Mouse (Mus musculus) heart, adult 2 months (tissue): ENCODE results near the gene Iba57. TPM values are rescaled to one million over a fixed set of nuclear protein-coding genes. Genes with fewer than 3 reads are reported as not detected.

Experiments
- DNase-seq, 2 experiments: peaks; one replicate each; pipeline ENCODE4 v3.0.0; 2021
- H3K27ac ChIP-seq: fragments of 200-600 bp; 2 replicates; pipeline ENCODE4 v1.8.1; 2022
- H3K27me3 ChIP-seq: fragments of 200-500 bp; 2 replicates; pipeline ENCODE4 v1.6.1; 2012; ENCODE audit warnings: mild to moderate bottlenecking, low read length, inconsistent platforms, mixed read lengths; ENCODE audit not compliant: control insufficient read depth, insufficient read depth
- H3K36me3 ChIP-seq: fragments of 200-500 bp; 2 replicates; pipeline ENCODE4 v1.6.1; 2012; ENCODE audit warnings: low read length, inconsistent platforms; ENCODE audit not compliant: control insufficient read depth, insufficient read depth
- H3K4me1 ChIP-seq: fragments of 200-500 bp; 2 replicates; pipeline ENCODE4 v1.6.1; 2011; ENCODE audit warnings: low read length; ENCODE audit not compliant: control insufficient read depth, insufficient read depth
- H3K4me3 ChIP-seq: fragments of 200-600 bp; 2 replicates; pipeline ENCODE4 v1.8.1; 2022
- H3K79me2 ChIP-seq: fragments of 200-500 bp; replicated peaks from 2 replicates; pipeline ENCODE4 v1.6.1; 2012; ENCODE audit warnings: mild to moderate bottlenecking, inconsistent platforms, low read length, moderate library complexity, mixed read lengths; ENCODE audit not compliant: control insufficient read depth, insufficient read depth
- H3K9ac ChIP-seq: fragments of 200-500 bp; 2 replicates; pipeline ENCODE4 v1.6.1; 2012; ENCODE audit warnings: low read depth, mild to moderate bottlenecking, control low read depth, inconsistent platforms, low read length, mixed read lengths
- CTCF ChIP-seq: fragments of 200-600 bp; IDR thresholded peaks from 2 replicates; pipeline ENCODE4 v1.8.1; 2022; ENCODE audit warnings: antibody characterized with exemption, mild to moderate bottlenecking, moderate library complexity
- EP300 ChIP-seq: fragments of 200-500 bp; IDR thresholded peaks from 2 replicates; pipeline ENCODE4 v1.6.1; 2011; ENCODE audit warnings: low read depth, low read length, control low read depth; ENCODE audit not compliant: insufficient read depth
- POLR2A ChIP-seq: fragments of 200-500 bp; IDR thresholded peaks from 2 replicates; pipeline ENCODE4 v1.6.1; 2011; ENCODE audit warnings: mild to moderate bottlenecking, low read depth, low read length, control low read depth; ENCODE audit not compliant: insufficient read depth
- WGBS: fragments of 180-500 bp; shearing (Covaris S2); methylation state at CpG from one replicate; pipeline ENCODE4 v1.1.7; 2018; 5-methylcytosine and 5-hydroxymethylcytosine counted together
- intact Hi-C: fragments of 180-260 bp; cut with DNase I; formaldehyde crosslinking; loops from one replicate; pipeline ENCODE4 v1.15.1; 2025
- polyA plus RNA-seq: library from polyadenylated mRNA; depleted of rRNA; stranded (reverse); fragments of >200 nt; gene quantifications from 2 replicates; pipeline ENCODE4 v1.2.3, GENCODE M21; 2012
- total RNA-seq, 2 experiments: library from RNA; stranded (reverse); gene quantifications; 2 replicates each; pipeline ENCODE4 v1.2.3; 2021

Gene Iba57
- total and polyA plus RNA-seq, 3 experiments: 10.6 to 17.9 (median 14.8) TPM

GRCm38 (mm10) chr11:59209003-59209441 is 45.5 kb upstream of the Iba57 start:
- Histone ChIP-seq H3K4me3 (peak overlapping the region; percentile 92), H3K79me2 (peaks cover 5% of the 10 kb centered on the region; the same call in 1 of the 2 replicates), H3K36me3 (peaks cover 2% of the 10 kb centered on the region), H3K27ac (peak overlapping the region; percentile 86), H3K4me1 (peaks cover 8% of the 10 kb centered on the region), H3K27me3 (no peaks in the 10 kb centered on the region), H3K9ac (0 out of 2 replicates have a peak overlapping the region, but pooled peaks have one; percentile 2)
- intact Hi-C loops: loop anchor here (2.0 to 10.0 kb wide), 2 partner anchors 18 to 234 kb away; partner anchors contain the start of gene Trim11
- WGBS: 5% methylated on average over 18 of the region's 18 CpGs
- TF ChIP-seq EP300: peak; percentile 80
- peak; percentile 73 for TF ChIP-seq CTCF
- no peak for TF ChIP-seq POLR2A
- peak; percentile 64 to 75 for DNase-seq

DNA sequence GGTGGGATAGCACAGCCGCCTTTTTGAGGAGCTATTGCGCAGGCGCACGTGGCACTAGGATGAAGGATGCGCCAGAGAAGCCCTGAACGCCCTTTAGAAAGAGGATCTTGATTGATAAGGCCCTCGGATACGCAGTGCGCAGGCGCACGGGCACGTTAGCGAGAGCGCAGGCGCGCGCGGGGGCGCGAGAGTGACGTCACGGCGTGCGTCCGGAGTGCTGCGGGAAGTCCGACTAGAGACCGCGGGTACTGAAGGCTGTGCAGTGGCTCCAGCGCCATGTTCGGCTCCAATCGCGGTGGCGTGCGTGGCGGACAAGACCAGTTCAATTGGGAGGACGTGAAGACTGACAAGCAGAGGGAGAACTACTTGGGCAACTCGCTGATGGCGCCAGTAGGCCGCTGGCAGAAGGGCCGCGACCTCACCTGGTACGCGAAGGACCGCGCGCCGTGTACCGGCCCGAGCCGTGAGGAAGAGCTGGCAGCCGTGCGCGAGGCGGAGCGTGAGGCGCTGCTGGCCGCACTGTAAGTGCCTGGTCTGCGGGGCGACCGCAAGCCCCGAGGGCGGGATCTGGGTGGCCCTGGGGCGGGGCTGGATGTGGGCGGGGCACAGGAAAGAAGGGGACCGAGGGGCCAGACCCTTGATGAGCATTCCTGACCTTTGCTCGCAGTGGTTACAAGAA is 44.8 kb upstream of the Iba57 start, which contains the start of gene 2310033P09Rik:
2310033P09Rik (plus strand) TSS at position 169 of the 679 bp plus-strand sequence.
- Histone ChIP-seq H3K36me3 (no peaks in the 10 kb centered on the region; the same call in 1 of the 2 replicates), H3K27me3 (no peaks in the 10 kb centered on the region), H3K9ac (peak within 1 kb of the TSS; percentile 80), H3K4me1 (peaks cover 8% of the 10 kb centered on the region), H3K79me2 (peaks cover 3% of the 10 kb centered on the region; the same call in 1 of the 2 replicates), H3K4me3 (peak within 1 kb of the TSS; percentile 92), H3K27ac (peak within 1 kb of the TSS; percentile 86)
- intact Hi-C loops: loop anchor here (2.0 to 10.0 kb wide), 2 partner anchors 19 to 233 kb away; partner anchors contain the start of gene Trim11
- TF ChIP-seq EP300 (peak; percentile 67), POLR2A (peak; percentile 96), CTCF (no peak)
- under 1% methylated on average over 67 of the region's 67 CpGs for WGBS
- DNase-seq: peak; percentile 95 to 96

DNA sequence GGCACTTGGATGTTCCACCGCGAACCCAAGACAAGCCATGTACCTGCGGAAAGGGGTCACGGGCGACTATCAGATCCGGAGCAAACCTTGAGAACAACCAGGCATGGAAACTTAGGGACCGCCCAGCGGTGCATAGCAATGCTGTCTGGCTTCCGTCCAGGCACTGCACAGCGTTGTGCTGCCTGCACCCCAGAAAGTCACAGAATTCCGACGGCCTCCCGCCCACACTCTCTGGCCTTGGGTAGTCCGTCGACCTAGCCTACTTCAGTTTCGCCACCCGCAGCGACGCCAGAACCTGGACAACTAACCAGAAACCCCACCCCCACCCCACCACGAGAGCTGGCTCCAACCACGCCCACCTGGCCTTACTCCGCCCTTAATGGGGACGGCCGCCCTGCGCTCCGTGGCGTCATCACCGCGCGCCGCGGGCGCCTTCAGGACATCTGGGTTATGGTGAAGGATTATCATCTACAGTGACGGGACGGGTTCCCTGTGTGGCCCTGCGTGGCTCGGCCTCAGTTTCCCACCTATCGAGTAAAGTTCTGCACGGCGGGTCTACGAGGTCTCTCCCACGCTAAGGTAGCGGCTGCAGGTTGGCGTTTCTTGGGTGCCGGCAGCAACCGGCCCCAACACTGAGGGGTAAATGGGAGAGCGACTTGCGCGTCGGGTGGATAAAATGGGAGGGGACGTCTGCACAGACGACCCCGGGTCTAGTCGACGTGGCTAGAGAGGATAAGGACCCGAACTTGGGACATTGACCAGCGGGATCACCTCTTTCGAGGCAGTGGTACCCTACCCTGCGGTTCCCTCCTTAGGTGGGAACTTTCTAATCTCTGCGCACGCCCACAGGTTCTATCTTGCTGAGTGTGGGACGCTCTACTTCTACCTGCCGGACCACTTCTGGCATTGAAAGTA is 38.8 kb upstream of the Iba57 start, which contains the start of gene Mrpl55:
Mrpl55 (plus strand) TSS at position 406 of the 915 bp plus-strand sequence.
- H3K36me3 ChIP-seq: no peaks in the 10 kb centered on the region
- peak within 1 kb of the TSS; percentile 72 for H3K9ac ChIP-seq
- H3K27ac ChIP-seq: peak within 1 kb of the TSS; percentile 89
- under 1% methylated on average over 63 of the region's 63 CpGs for WGBS
- peak within 1 kb of the TSS; percentile 90 for H3K4me3 ChIP-seq
- peaks cover 2% of the 10 kb centered on the region; the same call in 1 of the 2 replicates for H3K79me2 ChIP-seq
- no peaks in the 10 kb centered on the region for H3K27me3 ChIP-seq
- H3K4me1 ChIP-seq: no peaks in the 10 kb centered on the region
- peak; percentile 94 to 96 for DNase-seq
- intact Hi-C loops: loop anchor here (1.0 to 10.0 kb wide), 2 partner anchors 11 to 228 kb away; partner anchors contain the start of gene Trim11
- peak; percentile 63; the same call in 1 of the 2 replicates for TF ChIP-seq EP300
- TF ChIP-seq CTCF: peak; percentile 26; the same call in 1 of the 2 replicates
- TF ChIP-seq POLR2A: peak; percentile 88

DNA sequence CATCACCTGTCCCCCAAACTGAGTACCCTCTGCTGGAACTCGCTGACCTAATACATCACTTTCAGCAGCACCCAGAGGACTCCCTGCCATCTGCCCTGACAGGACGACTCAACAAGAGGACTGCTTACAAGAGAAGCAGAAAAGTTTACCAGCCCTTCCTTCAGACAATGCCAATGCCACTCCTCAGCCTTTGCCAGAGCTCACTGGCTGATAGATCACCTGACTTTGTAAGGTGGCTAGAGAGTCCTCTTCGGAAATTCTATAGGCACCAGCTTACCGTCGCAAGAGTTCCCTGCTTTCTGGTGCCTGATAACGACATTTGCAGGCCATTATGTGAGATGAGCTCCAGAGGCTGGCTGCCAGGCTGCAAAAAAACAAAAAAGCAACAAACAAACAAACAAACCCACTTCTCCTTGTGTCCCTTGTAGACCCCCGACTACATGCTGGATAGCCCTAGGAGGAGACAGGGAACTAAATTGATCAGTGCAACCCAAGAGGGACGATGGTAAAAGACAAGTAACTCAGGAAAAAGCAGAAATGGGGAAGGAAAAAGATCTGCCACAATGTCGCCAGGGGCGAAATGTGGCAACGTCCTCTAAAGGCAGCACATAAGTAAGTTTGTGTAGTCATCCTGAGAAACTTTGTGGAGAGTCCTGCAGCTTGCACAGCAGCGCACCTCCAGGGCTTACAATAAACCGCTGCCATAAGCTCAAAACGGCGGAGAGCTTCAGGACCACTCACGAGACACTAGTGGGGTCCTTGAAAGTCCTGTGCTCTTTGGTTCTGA is 37.9 kb upstream of the Iba57 start:
- 29% methylated on average over 16 of the region's 16 CpGs for WGBS
- H3K27ac ChIP-seq: peak overlapping the region; percentile 89
- TF ChIP-seq EP300 (0 out of 2 replicates have a peak, but pooled peaks have one; percentile 18), CTCF (no peak), POLR2A (no peak)
- H3K9ac ChIP-seq: peak overlapping the region; percentile 69; the same call in 1 of the 2 replicates
- no peaks in the 10 kb centered on the region for H3K4me1 ChIP-seq
- no peak for DNase-seq
- intact Hi-C loops: loop anchor here (1.0 to 10.0 kb wide), 2 partner anchors 10 to 227 kb away; partner anchors contain the start of gene Trim11
- H3K79me2 ChIP-seq: peaks cover 2% of the 10 kb centered on the region; the same call in 1 of the 2 replicates
- no peaks in the 10 kb centered on the region for H3K27me3 ChIP-seq
- peak overlapping the region; percentile 90 for H3K4me3 ChIP-seq
- no peaks in the 10 kb centered on the region for H3K36me3 ChIP-seq

DNA sequence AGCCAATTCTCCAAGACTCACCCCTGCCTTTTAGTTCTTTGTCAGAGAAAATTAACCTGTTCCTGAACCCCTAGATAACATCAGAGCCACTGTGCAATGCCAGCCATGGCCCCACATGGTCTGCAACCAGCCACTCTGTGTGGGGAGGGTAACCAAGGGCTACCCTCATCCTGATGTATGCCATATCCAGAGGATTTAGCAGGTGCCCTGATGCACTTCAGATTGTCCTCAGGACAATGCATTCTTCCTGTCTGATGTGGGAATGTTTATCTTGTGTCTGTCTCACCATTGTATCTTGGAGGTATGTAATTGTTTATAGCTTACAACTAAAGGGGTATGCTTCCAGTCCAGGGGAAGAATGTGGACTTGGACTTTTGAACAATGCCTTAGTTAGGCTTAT is 32.7 kb upstream of the Iba57 start:
- no peak for TF ChIP-seq EP300
- TF ChIP-seq POLR2A: no peak
- TF ChIP-seq CTCF: no peak
- intact Hi-C loops: no loop called here
- no peak overlapping the region for H3K27ac ChIP-seq

More for the DNA sequence above, 32.7 kb upstream of the Iba57 start:
- peaks cover 1% of the 10 kb centered on the region for H3K4me1 ChIP-seq
- DNase-seq: no peak
- no peak overlapping the region for H3K4me3 ChIP-seq
- H3K36me3 ChIP-seq: no peaks in the 10 kb centered on the region
- no peak overlapping the region for H3K9ac ChIP-seq
- no peaks in the 10 kb centered on the region for H3K27me3 ChIP-seq
- no peaks in the 10 kb centered on the region for H3K79me2 ChIP-seq
